Mouse (Mus musculus) B cell, adult 67 days (primary cell): ENCODE data around the gene Clptm1l. TPM values are rescaled to one million over a fixed set of nuclear protein-coding genes. Genes with fewer than 3 reads are reported as not detected.

Experiments
- total RNA-seq, 2 experiments: library from RNA; stranded (reverse); gene quantifications; 4 replicates each; pipeline ENCODE4 v1.2.4; 2023

The Clptm1l gene
- 100 to 1,000 TPM; 122 to 140 TPM for total RNA-seq

DNA sequence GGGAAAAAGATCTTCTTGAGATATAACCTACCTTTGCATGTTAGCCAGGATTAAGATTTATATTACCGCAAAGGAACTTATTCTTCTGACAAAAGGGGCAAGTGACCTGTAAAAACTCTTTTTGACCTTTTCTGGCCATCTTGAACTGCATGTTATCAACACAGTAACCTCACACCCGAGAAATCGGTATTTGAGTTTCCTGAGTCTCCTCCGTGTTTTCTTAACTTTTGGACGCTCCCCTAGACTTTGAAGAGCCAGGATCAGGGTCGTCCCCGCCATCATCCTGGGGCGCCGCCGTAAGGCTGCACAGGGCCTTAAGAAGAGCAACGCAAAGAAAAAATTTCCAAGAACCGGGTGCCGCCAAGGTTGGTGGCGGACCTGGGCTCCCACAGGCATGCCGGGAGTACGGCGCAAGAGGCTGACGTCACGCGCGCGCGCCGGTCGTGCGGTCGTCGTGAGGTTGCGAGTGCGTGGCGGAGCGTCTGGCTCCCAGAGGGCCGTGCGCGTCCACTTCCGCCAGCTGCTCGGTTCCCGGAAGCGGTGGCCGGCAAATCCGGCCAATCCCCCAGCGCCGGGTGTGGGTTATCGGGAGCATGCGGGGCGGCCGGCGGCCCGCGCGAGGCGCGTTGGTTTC lies at the start of gene Clptm1l:
TSS of gene Clptm1l (plus strand) at position 485 of the 634 bp plus-strand sequence.

DNA sequence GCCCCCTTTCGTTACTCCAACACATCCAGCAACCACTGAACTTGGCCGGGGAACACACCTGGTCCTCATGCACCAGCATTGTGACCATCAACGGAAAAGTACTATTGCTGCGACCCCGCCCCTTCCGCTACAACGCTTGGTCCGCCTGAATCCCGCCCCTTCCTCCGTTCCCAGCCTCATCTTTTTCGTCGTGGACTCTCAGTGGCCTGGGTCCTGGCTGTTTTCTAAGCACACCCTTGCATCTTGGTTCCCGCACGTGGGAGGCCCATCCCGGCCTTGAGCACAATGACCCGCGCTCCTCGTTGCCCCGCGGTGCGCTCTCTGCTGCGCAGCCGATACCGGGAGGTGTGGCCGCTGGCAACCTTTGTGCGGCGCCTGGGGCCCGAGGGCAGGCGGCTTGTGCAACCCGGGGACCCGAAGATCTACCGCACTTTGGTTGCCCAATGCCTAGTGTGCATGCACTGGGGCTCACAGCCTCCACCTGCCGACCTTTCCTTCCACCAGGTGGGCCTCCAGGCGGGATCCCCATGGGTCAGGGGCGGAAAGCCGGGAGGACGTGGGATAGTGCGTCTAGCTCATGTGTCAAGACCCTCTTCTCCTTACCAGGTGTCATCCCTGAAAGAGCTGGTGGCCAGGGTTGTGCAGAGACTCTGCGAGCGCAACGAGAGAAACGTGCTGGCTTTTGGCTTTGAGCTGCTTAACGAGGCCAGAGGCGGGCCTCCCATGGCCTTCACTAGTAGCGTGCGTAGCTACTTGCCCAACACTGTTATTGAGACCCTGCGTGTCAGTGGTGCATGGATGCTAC lies 23.1 kb downstream of the Clptm1l start, which contains the start of gene Tert:
TSS of gene Tert (plus strand) at position 167 of the 805 bp plus-strand sequence.

Other genes with a start within 250 kb of the Clptm1l start
- gene Lpcat1, start 136.8 kb upstream of the Clptm1l start, total RNA-seq, result 100 to 1,000 TPM; 133 to 134 TPM
- not detected for gene Slc6a3, start 67.3 kb upstream of the Clptm1l start, total RNA-seq
- gene Tert, start 22.9 kb downstream of the Clptm1l start, total RNA-seq, result 1 to 10 TPM; 7.2 to 8.8 TPM
- not detected for gene Slc6a18, start 74.0 kb downstream of the Clptm1l start, total RNA-seq
- under 1 TPM in 1 of 2 experiments, not detected in 1; 0.41 TPM for gene Slc6a19, start 100.9 kb downstream of the Clptm1l start, total RNA-seq
- 1 to 10 TPM; 8.8 to 9.5 TPM for gene Slc12a7, start 129.1 kb downstream of the Clptm1l start, total RNA-seq
- not detected for gene Nkd2, start 243.6 kb downstream of the Clptm1l start, total RNA-seq